Mouse (Mus musculus) embryonic facial prominence, embryonic 13.5 days (tissue): ENCODE results near the gene Gm49355. TPM values are rescaled to one million over a fixed set of nuclear protein-coding genes. Genes with fewer than 3 reads are reported as not detected.

Experiments
- polyA plus RNA-seq: library from polyadenylated mRNA; unstranded; fragments of >200 nt; fragmentation: Nextera tagmentation; extraction: Ambion mirVana; gene quantifications from 2 replicates; pipeline ENCODE4 v1.2.1, GENCODE M21; 2015

The Gm49355 gene
- polyA plus RNA-seq, 1 experiment from 2014 or later, result 0.17 TPM

Other genes with a start within 250 kb of the Gm49355 start
- 60.0 and 61.6 TPM in 2 replicates for gene 3830406C13Rik, start 197 bp downstream of the Gm49355 start, polyA plus RNA-seq
- 0.18 and 1.2 TPM in 2 replicates for gene Fezf2, start 64.2 kb downstream of the Gm49355 start, polyA plus RNA-seq